Mouse (Mus musculus): ENCODE data around the gene Vmn1r201.

Gene Vmn1r201

DNA sequence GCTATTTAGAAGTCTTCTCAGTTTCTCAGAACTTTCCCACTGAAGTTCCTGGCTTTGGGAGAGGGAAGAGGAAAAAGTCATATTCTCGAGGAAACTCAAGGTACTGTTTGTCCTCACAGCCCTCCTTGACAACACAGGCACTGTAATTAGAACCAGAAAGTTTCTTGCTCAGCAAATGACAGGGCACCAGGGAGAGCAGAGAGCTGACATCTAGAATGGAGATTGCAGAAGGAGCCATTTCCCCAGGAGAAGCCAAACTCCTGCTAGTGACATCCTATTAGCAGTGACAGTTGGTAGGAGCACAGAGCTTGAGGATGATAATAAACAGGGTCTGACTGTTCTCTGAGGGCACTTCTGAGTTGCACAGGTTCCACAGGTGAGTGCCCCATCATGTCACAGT is at the start of gene Vmn1r201:
TSS of gene Vmn1r201 (plus strand) at position 301 of the 400 bp plus-strand sequence.
- DNase-seq (ENCODE audit: low spot score in 2 of 2) = no peak

DNA sequence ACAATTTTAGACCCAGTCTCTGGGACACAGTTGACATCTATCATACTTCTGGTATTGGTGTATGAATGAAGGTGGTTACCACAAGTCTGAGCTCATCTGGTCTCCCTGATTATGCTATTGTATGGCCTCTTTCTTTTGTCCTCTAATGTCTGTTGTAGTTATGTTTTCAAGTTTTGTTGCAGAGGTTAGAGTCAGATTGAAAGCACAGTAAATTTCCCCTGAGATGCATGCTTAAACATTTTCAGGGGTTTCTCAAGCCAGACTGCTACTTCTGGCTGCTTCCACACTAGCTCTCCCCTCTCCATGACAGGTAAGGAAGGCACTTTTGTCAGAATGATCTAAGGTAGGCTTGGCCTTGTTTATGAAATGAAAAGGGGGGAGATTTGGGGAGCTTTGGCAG is 16.6 kb upstream of the Vmn1r201 start:
- DNase-seq (ENCODE audit: low spot score in 2 of 2) = no peak

DNA sequence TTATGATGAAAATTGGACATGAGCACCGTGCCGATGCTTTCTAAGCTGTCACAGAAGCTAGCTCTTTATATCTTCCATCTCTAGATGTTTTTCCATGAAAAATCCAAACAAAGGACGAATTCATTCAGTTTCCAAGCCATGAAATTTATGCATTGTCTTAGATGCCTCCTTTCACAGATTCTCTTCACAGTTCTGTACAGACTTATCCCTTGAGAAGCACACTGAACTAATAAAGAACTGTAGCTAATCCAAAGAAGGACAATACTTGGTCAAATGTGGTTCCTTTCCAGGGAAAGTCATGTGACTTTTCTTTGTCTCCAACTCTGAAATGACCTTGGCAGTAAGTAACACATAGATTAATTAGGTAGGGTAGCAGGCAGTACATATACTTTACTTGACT is 30.7 kb downstream of the Vmn1r201 start:
- DNase-seq (ENCODE audit: low spot score in 2 of 2) = no peak

DNA sequence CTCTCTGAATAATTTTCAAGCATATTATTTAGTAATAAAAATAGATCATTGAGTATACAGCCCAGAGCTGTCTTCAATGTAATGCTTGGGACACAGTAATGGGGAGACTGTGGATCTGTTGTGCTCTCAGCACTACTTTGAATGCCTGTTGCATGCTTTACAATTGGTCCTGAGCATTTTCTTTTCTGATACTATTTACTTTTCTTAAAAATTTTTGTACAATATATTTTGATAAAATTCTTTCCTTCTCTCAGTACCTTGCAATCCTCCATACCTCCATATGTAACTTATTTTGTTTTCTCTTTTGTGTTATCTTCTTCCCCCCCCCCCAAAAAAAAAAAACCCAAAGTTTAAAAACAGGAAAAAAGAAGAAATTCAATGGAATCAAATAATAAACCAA is 33.6 kb downstream of the Vmn1r201 start, which contains the start of gene Vmn1r202:
TSS of gene Vmn1r202 (minus strand) at position 101 of the 400 bp plus-strand sequence.
- no peak for DNase-seq (ENCODE audit: low spot score in 2 of 2)

DNA sequence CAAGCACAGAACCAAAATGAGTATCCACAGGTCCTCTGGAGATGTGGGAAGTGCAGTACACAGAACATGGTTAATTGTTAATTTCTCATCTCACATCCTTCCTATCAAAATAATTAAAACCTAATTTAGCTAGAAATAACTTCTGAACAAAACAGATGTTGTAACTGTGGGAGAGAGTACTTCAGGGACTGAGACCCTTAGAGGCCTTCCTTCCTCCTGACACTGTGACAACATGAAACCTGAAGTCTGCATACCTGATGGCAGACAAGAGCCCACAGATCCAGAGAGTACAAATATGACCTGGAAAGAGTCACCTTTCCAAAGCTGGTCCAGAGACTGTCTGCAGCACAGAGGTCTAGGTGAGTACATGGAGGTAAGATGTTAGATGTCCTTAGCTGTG is 46.1 kb downstream of the Vmn1r201 start, which contains the start of gene Vmn1r203:
TSS of gene Vmn1r203 (plus strand) at position 301 of the 400 bp plus-strand sequence.
- no peak for DNase-seq (ENCODE audit: low spot score in 2 of 2)

Measured in natural killer cell, adult 2 months (primary cell).